Mouse (Mus musculus) liver, embryonic 12.5 days (tissue): ENCODE measurements around the gene Sox5. TPM values are rescaled to one million over a fixed set of nuclear protein-coding genes. Genes with fewer than 3 reads are reported as not detected.
A peak's percentile ranks its signal among the peaks of the same experiment; 100 is the strongest.

ENCODE experiments used
- ATAC-seq: fragments of 200-750 bp; cut with Nextera tagmentation; 2 replicates; pipeline ENCODE4 v1.8.0; 2017; ENCODE audit warnings: moderate number of reproducible peaks, mild to moderate bottlenecking, moderate library complexity
- H3K27ac ChIP-seq: fragments of 300-500 bp; sonication (generic); 2 replicates; pipeline ENCODE4 v1.5.1; 2016; ENCODE audit warnings: mild to moderate bottlenecking
- H3K27me3 ChIP-seq: fragments of 300-500 bp; sonication (generic); replicated peaks from 2 replicates; pipeline ENCODE4 v1.6.1; 2016; ENCODE audit warnings: mild to moderate bottlenecking, moderate library complexity
- H3K36me3 ChIP-seq: fragments of 300-500 bp; sonication (generic); 2 replicates; pipeline ENCODE4 v1.6.1; 2016; ENCODE audit warnings: mild to moderate bottlenecking, moderate library complexity
- H3K4me1 ChIP-seq: fragments of 300-500 bp; sonication (generic); 2 replicates; pipeline ENCODE4 v1.6.1; 2016
- H3K4me2 ChIP-seq: fragments of 300-500 bp; sonication (generic); 2 replicates; pipeline ENCODE4 v1.6.1; 2016; ENCODE audit warnings: mild to moderate bottlenecking, moderate library complexity
- H3K4me3 ChIP-seq: fragments of 300-500 bp; sonication (generic); 2 replicates; pipeline ENCODE4 v1.5.1; 2016; ENCODE audit warnings: mild to moderate bottlenecking, moderate library complexity
- H3K9ac ChIP-seq: fragments of 300-500 bp; sonication (generic); 2 replicates; pipeline ENCODE4 v1.6.1; 2016; ENCODE audit warnings: mild to moderate bottlenecking, moderate library complexity
- H3K9me3 ChIP-seq: fragments of 300-500 bp; sonication (generic); replicated peaks from 2 replicates; pipeline ENCODE4 v1.6.1; 2016; ENCODE audit warnings: mild to moderate bottlenecking, moderate library complexity
- WGBS: fragments of 180-500 bp; shearing (Covaris S2); methylation state at CpG from one replicate; pipeline ENCODE4 v1.1.7; 2016; ENCODE audit not compliant: insufficient replicate concordance; 5-methylcytosine and 5-hydroxymethylcytosine counted together
- polyA plus RNA-seq: library from polyadenylated mRNA; unstranded; fragments of >200 nt; fragmentation: Nextera tagmentation; extraction: Ambion mirVana; gene quantifications from 2 replicates; pipeline ENCODE4 v1.2.1, GENCODE M21; 2016

The Sox5 gene
- polyA plus RNA-seq, 1 experiment from 2014 or later, result 6.2 TPM

GRCm38 (mm10) chr6:144792871-144793270 is 11.1 kb upstream of the Sox5 start:
- no peak overlapping the region for H3K27ac ChIP-seq
- ATAC-seq, result no peak
- WGBS, result 81% methylated on average over 8 of the region's 8 CpGs
- H3K4me2 ChIP-seq, result no peak overlapping the region
- H3K27me3 ChIP-seq, result no peaks in the 10 kb centered on the region
- no peak overlapping the region for H3K4me3 ChIP-seq
- no peaks in the 10 kb centered on the region for H3K4me1 ChIP-seq
- no peaks in the 10 kb centered on the region for H3K9me3 ChIP-seq
- H3K9ac ChIP-seq, result no peak overlapping the region
- H3K36me3 ChIP-seq, result no peaks in the 10 kb centered on the region

DNA sequence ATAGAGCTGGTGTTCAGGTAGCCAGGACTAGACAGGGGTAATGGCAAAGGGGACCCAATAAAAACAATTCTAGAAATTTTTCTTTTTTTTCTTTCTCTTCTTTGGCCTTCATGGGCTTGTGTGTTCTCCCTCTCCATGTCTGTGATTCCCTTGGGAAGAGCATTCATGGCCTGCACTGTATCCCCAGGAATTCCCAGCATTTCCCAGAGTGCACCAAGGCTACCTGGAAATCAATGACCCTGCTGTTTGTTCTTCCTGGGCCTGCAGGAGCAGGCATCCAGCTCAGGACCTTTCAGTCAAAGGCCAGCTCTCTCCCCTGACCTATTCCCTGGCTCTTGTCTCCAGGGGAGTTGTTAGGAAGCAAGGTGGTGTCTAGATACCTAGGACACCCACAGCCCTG is 1.5 kb upstream of the Sox5 start:
- H3K27me3 ChIP-seq, result peaks cover 43% of the 10 kb centered on the region

GRCm38 (mm10) chr6:144782866-144783265 is 1.1 kb upstream of the Sox5 start:
- peak overlapping the region; percentile 75 for H3K4me2 ChIP-seq
- H3K4me3 ChIP-seq, result peak overlapping the region; percentile 62
- peak overlapping the region; percentile 69 for H3K27ac ChIP-seq
- H3K36me3 ChIP-seq, result no peaks in the 10 kb centered on the region
- WGBS, result 14% methylated on average over 12 of the region's 12 CpGs
- no peaks in the 10 kb centered on the region for H3K4me1 ChIP-seq
- no peak overlapping the region for H3K9ac ChIP-seq
- no peak for ATAC-seq
- no peaks in the 10 kb centered on the region for H3K9me3 ChIP-seq
- peaks cover 43% of the 10 kb centered on the region for H3K27me3 ChIP-seq

More for the DNA sequence above, 1.5 kb upstream of the Sox5 start:
- no peak overlapping the region for H3K4me3 ChIP-seq
- H3K4me1 ChIP-seq, result no peaks in the 10 kb centered on the region
- no peak overlapping the region for H3K4me2 ChIP-seq
- no peaks in the 10 kb centered on the region for H3K36me3 ChIP-seq
- no peak overlapping the region for H3K9ac ChIP-seq
- peak overlapping the region; percentile 69 for H3K27ac ChIP-seq
- no peaks in the 10 kb centered on the region for H3K9me3 ChIP-seq
- no peak for ATAC-seq

DNA sequence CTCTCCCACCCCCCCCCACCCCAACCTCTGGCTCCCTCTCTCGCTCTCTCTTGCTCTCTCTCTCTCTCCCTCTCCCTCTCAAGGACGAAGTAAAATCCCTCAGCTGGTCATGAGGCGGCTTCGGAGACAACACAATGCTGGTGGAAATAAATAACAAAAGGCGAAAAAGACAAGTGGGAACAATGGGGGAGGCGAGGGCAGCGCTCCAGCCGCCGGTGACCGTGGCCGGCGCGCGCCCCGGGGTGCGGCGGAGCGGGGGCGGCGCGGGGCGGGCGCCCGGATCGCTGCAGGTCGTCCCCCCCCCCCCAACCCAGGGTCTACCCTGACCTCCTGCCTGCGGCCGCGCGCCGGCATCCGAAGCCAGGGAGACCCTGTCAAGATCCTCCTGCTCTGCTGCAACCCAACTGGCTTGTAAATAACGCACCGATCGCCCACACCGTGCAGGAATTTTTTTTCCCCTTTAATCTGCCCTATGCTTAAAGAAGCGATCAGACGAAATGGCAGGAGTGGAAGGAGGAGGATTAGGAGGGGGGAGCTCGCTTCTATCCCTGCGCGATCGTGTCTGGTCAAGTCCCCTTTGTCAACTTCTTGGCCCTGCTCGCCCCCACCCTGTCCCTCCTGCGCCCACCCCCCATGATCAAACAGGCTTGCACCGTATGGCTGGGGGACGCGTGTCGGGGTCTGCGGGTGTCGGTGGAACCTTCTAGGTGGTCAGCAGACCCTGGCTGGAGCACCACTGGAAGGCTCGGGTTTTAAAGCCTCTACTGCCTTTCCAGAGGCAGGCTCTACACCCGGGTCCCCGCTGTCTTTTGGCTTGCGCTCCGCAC is 467 bp upstream of the Sox5 start:
- peak overlapping the region; percentile 62 for H3K4me3 ChIP-seq
- H3K9me3 ChIP-seq, result no peaks in the 10 kb centered on the region
- no peaks in the 10 kb centered on the region for H3K36me3 ChIP-seq
- ATAC-seq, result 0 out of 2 replicates have a peak, but pooled peaks have one; percentile 26
- no peaks in the 10 kb centered on the region for H3K4me1 ChIP-seq
- peaks cover 43% of the 10 kb centered on the region for H3K27me3 ChIP-seq
- H3K9ac ChIP-seq, result peak overlapping the region; percentile 64
- WGBS, result 2% methylated on average over 52 of the region's 55 CpGs
- H3K27ac ChIP-seq, result peak overlapping the region; percentile 69; the same call in 1 of the 2 replicates
- peak overlapping the region; percentile 75 for H3K4me2 ChIP-seq

- Histone ChIP-seq H3K36me3 (no peaks in the 10 kb centered on the region), H3K9me3 (no peaks in the 10 kb centered on the region), H3K4me2 (peak overlapping the region; percentile 75), H3K27me3 (peaks cover 43% of the 10 kb centered on the region), H3K4me1 (no peaks in the 10 kb centered on the region), H3K9ac (peak overlapping the region; percentile 64; the same call in 1 of the 2 replicates), H3K4me3 (peak overlapping the region; percentile 62), H3K27ac (peak overlapping the region; percentile 69; the same call in 1 of the 2 replicates)
- WGBS, result 21% methylated on average over 9 of the region's 9 CpGs
- no peak for ATAC-seq
Measured at GRCm38 (mm10) chr6:144780608-144781285, 1.0 kb downstream of the Sox5 start.

DNA sequence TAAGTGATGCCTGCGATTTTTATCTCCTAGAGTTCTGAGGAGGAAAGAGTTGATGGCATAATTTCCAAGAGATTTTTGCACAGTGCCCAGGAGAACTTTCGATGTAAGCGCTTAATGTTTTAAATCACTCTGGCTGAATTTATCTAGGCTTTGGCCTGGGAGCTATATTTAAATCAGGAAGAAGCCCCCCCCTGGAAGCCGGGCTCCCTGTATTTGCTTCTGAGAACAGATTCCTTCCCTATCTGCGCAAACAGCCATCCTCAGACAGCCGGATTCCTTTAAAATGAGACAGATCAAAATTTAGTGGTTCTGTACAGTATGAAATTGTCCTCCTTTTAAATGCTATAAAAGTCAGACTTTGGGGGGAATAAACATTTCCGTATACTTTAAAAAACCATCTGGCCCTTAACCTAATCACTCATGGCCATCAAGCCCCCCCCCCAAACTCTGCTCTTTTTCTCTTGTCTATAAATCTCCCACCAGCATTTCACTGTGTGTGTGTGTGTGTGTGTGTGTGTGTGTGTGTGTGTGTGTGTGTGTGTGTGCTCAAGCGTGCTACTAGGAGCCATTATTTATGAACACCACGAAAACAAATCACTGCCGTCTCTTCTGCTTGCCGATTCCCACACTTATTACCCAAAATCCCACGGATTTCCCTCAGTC is 1.7 kb downstream of the Sox5 start:
- Histone ChIP-seq H3K36me3 (no peaks in the 10 kb centered on the region), H3K4me2 (peak overlapping the region; percentile 75; the same call in 1 of the 2 replicates), H3K4me1 (no peaks in the 10 kb centered on the region), H3K9me3 (no peaks in the 10 kb centered on the region), H3K4me3 (no peak overlapping the region), H3K9ac (no peak overlapping the region), H3K27me3 (peaks cover 43% of the 10 kb centered on the region), H3K27ac (no peak overlapping the region)
- 52% methylated on average over 12 of the region's 12 CpGs for WGBS
- no peak for ATAC-seq

GRCm38 (mm10) chr6:144777356-144778035 is 4.3 kb downstream of the Sox5 start:
- Histone ChIP-seq H3K4me3 (no peak overlapping the region), H3K9me3 (no peaks in the 10 kb centered on the region), H3K36me3 (no peaks in the 10 kb centered on the region), H3K27me3 (peaks cover 21% of the 10 kb centered on the region), H3K4me1 (peaks cover 2% of the 10 kb centered on the region), H3K9ac (no peak overlapping the region), H3K4me2 (no peak overlapping the region), H3K27ac (no peak overlapping the region)
- WGBS, result 79% methylated on average over 7 of the region's 7 CpGs
- no peak for ATAC-seq

DNA sequence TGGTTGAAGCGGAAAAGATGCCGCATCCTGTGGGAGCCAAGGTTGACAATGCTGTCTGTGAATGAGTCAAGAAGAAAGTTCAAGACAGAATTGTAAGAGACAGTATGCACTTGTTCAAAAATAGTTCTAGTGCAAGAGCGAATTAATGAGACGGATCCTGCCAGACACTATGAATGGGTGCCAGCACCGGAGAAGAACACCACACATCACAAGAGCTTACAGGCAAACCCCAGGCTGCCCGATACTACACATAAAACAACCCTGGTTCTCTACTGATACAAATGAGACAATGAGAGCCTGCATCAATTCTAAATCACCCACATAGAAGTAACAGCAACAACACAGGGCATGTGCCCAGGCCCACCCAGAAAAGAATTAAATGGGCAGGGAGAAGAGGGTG is 8.0 kb downstream of the Sox5 start:
- Histone ChIP-seq H3K4me3 (no peak overlapping the region), H3K27me3 (no peaks in the 10 kb centered on the region), H3K4me1 (peaks cover 10% of the 10 kb centered on the region), H3K36me3 (no peaks in the 10 kb centered on the region), H3K9me3 (no peaks in the 10 kb centered on the region), H3K4me2 (no peak overlapping the region), H3K9ac (no peak overlapping the region), H3K27ac (no peak overlapping the region)
- no peak for ATAC-seq
- 87% methylated on average over 6 of the region's 6 CpGs for WGBS

GRCm38 (mm10) chr6:144772985-144773384 is 8.8 kb downstream of the Sox5 start:
- ATAC-seq, result no peak
- no peak overlapping the region for H3K4me2 ChIP-seq
- H3K4me3 ChIP-seq, result no peak overlapping the region
- H3K27me3 ChIP-seq, result no peaks in the 10 kb centered on the region
- peaks cover 10% of the 10 kb centered on the region for H3K4me1 ChIP-seq
- no peak overlapping the region for H3K9ac ChIP-seq
- no peaks in the 10 kb centered on the region for H3K36me3 ChIP-seq
- no peaks in the 10 kb centered on the region for H3K9me3 ChIP-seq
- 44% methylated on average over 2 of the region's 2 CpGs for WGBS
- H3K27ac ChIP-seq, result no peak overlapping the region

DNA sequence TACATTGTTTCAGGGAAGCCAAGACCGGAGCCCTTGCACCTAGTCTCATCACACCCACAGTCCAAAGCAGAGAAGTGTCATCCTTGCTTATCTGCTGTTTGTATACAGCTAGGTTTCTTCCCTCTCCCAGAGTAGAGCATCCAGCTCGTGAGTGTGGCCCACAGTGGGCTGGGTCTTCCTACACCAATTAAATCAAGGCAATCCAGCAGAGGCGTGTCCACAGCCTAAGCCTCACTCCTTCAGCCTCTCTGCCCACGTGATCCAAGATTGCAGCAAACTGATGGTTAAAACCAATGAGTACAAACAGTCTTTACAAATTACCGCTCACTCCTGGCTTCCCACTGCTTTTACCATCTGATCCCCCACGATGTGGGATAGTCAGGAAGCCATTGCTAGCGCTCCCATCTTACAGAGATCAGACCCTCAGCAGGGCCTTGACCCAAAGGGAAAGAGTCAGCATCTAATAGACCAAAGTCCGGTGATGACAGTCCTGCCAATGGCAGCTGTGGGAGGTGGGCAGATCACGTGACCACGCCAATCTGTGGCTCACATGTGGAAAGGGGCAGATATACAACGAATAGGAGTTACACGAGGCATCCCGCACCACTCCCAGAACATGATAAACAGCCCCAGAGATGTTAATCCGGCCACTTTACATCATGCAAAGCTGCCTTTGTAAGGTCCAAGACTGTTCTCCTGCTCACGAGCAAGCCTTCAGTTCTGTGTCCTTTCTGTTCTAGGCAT is 9.4 kb downstream of the Sox5 start:
- H3K27me3 ChIP-seq, result no peaks in the 10 kb centered on the region
- ATAC-seq, result 0 out of 2 replicates have a peak, but pooled peaks have one; percentile 60
- no peaks in the 10 kb centered on the region for H3K9me3 ChIP-seq
- H3K4me2 ChIP-seq, result no peak overlapping the region
- no peak overlapping the region for H3K27ac ChIP-seq
- WGBS, result 51% methylated on average over 15 of the region's 15 CpGs
- no peak overlapping the region for H3K9ac ChIP-seq
- no peak overlapping the region for H3K4me3 ChIP-seq
- H3K36me3 ChIP-seq, result no peaks in the 10 kb centered on the region
- H3K4me1 ChIP-seq, result peaks cover 10% of the 10 kb centered on the region

DNA sequence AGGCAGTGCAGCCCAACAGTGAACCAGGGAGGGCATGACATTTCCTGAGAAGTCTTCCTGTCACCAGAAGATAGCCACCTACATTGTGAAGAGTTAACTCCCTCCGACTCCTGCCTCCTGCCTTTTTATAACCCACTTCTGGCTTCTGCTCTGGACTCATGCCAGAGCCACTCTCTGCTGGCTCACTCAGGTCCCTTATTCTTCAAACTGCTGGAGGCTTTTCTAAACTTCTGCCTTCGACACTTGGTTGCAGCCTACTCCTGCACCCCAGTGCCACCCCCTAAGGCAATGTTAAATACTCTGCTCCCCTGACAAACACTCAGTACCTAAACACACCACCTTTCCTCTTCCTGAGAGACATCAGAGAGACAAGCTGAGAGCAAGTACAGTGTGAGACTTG is 12.7 kb downstream of the Sox5 start:
- peaks cover 10% of the 10 kb centered on the region for H3K4me1 ChIP-seq
- no peak for ATAC-seq

More for the DNA sequence above, 12.7 kb downstream of the Sox5 start:
- Histone ChIP-seq H3K4me2 (no peak overlapping the region), H3K36me3 (no peaks in the 10 kb centered on the region), H3K4me3 (no peak overlapping the region), H3K9ac (no peak overlapping the region), H3K27ac (no peak overlapping the region), H3K9me3 (no peaks in the 10 kb centered on the region), H3K27me3 (no peaks in the 10 kb centered on the region)
- WGBS, result 41% methylated on average over 2 of the region's 2 CpGs
